Mouse (Mus musculus) inflammation-experienced regulatory T-cells, adult 6 months (primary cell): ENCODE results near the gene Kpna4. TPM values are rescaled to one million over a fixed set of nuclear protein-coding genes. Genes with fewer than 3 reads are reported as not detected.

Experiments used
- polyA plus RNA-seq, 3 experiments: library from polyadenylated mRNA; unstranded; fragments of 100-300 nt; shearing (Covaris generic); gene quantifications; one replicate each; pipeline ENCODE4 v1.2.1; 2017

The Kpna4 gene
- polyA plus RNA-seq, 3 experiments from 2014 or later: 24.3 to 36.3 (median 28.2) TPM

Other genes starting within 250 kb of the Kpna4 start
- 100 to 1,000 TPM in 1 of 3 experiments, 10 to 100 TPM in 2; 24.6 to 128 (median 99.2) TPM for gene Ift80, start 122.5 kb downstream of the Kpna4 start, polyA plus RNA-seq
- 100 to 1,000 TPM; 271 to 449 (median 425) TPM for gene Smc4, start 122.4 kb downstream of the Kpna4 start, polyA plus RNA-seq
- 10 to 100 TPM; 23.5 to 40.1 (median 31.3) TPM for gene Trim59, start 82.4 kb downstream of the Kpna4 start, polyA plus RNA-seq
- gene Arl14, start 95.3 kb upstream of the Kpna4 start, polyA plus RNA-seq: not detected
- 1 to 10 TPM in 2 of 3 experiments, under 1 TPM in 1; 0.06 to 4.4 (median 3.0) TPM for gene Ppm1l, start 189.7 kb upstream of the Kpna4 start, polyA plus RNA-seq